Mouse (Mus musculus) neutrophil, adult 5-6 weeks (primary cell): ENCODE results near the gene Rin2. TPM values are rescaled to one million over a fixed set of nuclear protein-coding genes. Genes with fewer than 3 reads are reported as not detected.

Source experiments
- ATAC-seq: fragments of 151-379, 151-347 bp; 2 replicates; pipeline ENCODE4 v1.8.0; 2017; ENCODE audit warnings: mild to moderate bottlenecking, moderate TSS enrichment; ENCODE audit not compliant: insufficient number of reproducible peaks, poor library complexity, low FRiP score, severe bottlenecking; ENCODE audit errors: extremely low read depth
- total RNA-seq: library from RNA; stranded (forward); fragments of 200-1000 nt; gene quantifications from 2 replicates; pipeline ENCODE4 v1.2.3, GENCODE M21; 2017

Gene Rin2
- total RNA-seq, 1 experiment from 2014 or later: 21.3 TPM

DNA sequence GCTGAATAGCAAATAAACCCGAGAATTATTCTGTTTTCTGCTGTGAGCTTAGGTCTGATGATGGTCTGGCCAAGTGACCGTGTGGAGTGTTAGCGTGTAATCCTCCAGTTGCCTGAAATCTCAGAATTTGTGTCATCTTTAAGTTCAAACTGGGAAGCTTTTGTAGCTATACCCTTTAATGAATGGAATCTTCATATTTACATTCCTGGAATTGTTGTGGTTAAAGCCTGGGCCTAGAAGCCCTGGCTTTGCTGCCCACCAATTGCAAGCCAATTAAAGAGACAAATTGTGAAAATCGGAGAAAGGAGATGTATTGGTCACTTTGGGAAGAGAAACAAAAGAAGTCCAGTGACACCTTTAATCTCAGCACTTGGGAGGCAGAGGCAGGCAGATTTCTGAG, 6.6 kb downstream of the Rin2 start:
- no peak for ATAC-seq

DNA sequence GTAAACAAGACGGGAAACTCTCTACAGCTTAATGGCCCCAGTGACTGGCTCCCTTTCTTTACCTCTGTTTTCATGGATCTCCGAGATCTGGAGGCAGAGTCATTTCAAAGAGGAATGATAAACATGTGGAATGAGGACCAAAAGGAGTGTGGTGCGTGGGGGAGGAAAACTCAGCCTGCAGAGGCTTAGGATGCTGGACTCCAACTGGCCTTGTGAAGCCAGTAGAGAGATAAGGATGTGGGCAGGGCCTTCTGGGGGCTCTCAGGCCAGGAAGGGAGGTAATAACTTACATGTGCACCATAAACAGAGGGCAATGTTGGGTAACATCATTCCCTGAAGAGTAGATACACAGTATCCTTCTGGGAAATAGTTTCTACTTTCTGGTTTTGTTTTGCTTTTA, 7.9 kb downstream of the Rin2 start:
- no peak for ATAC-seq

DNA sequence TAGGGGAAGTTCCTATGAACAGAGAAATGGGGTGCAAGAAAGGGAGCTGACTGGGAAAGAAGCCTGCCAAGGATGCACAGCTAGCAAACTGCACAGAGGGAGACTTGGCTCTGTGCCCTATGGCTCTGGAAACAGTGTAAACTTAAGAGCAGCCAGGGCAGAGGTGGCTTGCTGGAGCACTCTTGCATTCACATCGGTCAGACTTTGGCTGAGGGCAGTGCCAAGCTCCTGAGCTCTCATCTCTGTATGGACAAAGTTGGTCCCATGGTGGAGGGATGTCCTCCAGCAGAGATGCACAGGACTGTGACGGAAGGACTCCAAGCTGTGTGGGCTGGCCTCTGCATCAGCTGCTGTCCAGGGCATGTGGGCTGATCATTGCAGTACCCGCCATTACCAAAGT, 8.5 kb downstream of the Rin2 start:
- no peak for ATAC-seq

DNA sequence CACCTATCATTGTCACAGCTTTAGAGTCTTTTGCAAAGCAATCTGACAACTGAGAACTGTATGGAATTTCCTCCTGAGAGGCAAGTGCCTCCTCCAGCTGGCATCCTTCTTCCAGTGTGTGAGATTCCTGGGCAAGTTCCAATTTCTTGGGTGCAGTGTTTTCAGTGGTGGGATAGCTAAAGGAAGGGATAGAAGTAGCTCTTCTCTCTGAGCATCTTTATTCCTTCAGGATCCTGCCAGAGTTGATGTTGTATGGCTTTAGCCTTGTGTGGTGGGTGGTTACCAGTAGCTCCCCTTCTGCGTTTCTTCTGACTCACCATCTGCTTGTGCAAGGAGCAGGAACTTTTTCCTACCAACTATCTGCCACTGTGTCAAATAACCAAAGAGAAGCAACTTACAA, 9.1 kb downstream of the Rin2 start:
- no peak for ATAC-seq

- no peak for ATAC-seq
Measured at GRCm38 (mm10) chr2:145684891-145685290, 9.9 kb downstream of the Rin2 start.

GRCm38 (mm10) chr2:145686017-145686416, 11.0 kb downstream of the Rin2 start:
- ATAC-seq: no peak

GRCm38 (mm10) chr2:145691367-145692009, 16.5 kb downstream of the Rin2 start:
- ATAC-seq: no peak

DNA sequence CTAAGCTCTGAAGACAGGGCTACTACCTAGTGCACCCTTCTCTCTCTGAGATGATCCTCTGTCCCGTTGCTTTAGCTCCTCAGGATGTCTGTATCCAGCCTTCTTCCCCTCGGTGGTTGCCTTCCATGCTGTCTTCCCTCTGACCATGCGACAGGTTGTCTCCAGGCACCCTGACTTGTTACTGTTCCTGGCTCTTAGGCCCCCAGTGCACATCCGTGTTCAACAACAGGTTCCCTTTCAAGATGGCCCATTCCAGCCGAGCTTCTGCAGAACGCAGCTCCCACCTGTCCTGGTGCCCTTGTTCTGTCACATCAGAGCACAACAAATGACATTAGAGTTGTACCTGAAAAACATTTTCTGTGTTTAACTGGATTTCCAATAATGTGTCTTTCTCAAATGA, 22.1 kb downstream of the Rin2 start:
- ATAC-seq: no peak

DNA sequence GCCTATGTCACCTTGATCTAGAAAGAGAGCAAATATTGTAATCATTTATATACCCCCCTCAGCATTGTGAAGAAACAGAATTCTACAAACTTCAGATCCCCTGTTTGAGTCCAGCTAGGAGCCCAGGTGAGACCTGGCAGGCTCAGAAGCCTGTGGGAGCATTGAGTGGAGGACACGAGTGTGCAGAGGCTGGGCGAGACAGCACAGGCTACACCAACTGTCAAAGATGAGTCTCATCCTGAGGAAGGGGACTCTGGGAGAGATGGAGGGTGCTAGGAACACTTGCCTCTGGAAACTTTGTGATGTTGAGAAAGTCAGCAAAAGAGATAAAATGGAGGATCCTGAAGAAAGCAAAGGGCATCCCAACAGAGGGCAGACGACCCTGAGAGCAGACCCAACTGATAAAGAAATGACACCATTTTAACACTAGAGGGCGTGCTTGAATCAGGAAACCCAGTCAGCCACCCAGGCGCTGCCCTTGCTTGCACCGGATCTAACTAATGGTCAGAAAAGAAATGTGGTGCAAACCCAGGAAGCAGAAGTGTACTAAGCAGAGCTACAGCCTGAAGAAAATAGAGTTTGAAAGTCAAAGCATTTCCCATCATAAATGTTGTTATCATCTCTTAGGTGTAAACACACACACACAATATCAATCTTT, 24.5 kb downstream of the Rin2 start:
- no peak for ATAC-seq

DNA sequence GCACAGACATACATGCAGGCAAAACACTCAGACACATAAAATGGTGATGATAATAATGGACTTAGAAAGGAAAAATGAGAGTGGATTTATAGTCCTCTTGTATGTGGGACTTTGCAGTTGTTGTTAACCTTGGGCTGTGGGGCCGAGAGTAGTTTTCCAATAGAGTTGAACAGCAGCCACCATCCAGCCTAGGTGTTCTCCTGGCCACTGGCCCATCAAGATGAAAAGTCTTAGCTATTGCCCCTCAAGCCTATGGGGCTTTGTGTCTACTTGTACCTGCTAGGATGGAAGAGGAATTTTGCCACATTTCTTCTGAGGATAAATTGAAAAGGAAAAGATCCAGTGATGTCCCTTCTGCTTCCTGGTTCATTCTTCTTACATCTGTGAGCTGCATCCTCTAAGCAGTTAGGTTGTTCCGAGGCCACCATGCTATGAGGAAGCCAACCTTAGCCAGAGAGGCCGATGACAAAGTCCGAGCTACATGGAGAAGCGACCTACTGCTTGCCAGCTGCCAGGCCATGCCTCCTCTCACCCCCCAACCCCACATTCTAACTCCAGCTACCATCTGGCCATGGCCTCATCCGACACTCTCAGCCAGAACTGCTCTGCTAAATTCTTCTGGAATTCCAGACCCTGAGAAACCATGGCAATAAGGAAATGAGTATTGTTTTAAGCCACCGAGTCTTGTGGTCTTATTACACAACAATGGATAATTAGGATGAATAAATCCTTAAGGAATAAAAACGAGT, 25.4 kb downstream of the Rin2 start:
- no peak for ATAC-seq

DNA sequence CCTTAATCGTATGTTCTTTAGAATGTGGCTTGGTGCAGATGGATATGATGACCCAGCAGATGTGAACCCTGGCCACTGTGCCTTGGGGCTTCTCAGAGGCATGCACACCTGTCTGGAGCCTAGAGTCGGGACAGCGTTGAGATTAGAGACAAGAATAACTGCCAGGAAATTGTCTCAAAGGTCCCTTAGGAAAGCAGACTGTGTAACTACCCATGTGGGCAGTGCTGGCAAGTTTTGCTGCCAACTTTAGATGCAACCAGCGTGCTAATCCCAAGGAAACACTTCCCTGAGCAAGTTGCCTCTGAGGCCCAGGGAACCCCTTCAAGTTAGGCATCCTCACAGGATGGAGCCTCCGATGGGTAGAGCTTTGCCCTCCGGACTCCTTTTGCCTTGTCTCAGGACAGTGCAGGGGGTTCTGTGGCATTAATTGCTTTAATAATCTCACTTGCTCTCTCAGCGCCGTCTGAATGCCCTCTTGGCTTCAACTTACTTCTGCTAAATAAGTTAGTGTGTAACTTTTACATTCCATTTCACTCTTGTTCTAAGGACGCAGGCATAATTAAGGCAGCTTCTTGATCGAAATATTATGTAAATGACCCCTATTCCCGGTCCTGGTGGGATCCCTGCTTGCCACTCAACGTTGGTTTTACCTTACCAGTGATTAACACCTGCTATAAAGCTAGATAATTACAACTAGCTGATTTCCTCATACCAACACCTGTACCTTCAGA, 26.8 kb downstream of the Rin2 start:
- ATAC-seq: no peak

DNA sequence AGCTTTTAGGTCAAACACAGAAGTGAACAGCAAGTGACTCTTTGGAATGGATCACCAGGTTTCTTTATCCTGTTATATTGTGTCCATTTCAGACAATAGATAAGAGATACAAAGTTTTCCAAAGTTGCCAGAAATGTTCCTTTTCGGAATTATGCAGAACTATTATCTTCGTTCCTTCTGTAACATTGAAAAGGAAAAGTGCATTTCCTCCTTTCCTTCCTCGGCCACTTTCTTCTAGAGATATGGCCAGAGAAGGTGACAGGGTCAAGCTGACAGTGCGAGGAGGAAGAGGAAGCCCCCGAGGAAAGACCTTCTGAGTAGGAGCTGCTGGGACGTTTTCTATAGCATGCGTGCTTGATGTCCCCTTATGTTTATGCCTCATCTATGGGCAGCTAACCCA, 29.7 kb downstream of the Rin2 start:
- no peak for ATAC-seq

DNA sequence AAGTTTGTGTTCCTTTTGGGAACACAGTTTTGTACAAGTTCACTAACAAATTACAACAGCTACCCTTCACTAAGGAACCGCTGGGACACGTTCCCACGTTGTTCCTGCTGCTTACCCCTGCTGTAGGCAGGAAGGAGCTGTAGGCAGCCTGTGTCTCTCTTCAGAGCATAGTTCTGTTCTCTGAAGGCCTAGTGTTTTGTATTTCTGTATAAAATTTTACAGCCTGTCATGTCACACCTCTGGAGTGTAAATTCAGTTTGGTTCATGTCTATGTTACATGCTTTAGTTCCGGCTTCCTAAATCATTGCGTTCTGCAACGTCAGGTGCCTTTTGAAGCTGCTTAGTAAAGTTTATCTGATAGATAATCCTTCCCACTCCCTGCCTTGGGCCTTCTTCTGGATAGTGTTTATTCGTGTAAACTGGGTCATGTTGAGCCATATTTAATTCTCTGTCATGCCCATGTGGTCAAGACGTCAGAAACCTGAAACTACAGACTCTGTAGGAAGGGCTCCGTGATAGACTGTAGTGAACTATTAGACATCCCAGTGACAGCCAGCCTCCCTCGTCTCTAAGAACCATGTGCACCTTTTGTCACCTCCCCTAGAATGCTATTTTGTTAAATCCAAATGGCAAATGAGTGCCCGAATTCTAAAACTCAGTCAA, 34.8 kb downstream of the Rin2 start:
- ATAC-seq: no peak

DNA sequence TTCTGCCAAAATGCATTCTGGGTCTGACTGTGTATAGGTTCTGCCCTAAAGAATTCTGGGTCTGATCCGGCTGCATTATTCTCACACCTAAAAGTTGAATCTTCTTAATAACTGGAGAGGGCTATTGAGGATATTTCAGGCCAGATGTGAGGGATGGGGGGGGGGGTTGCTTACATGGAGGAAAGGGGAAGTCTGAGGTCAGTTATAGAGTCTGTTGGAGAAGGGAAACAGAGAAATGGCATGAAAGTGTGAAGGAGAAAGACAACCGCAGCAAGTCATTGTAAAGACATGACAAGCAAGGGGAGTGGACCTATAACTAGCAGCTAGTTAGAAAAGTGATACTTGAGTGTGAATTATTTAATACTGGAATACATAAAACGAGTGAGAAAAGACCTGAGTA, 36.5 kb downstream of the Rin2 start:
- ATAC-seq: no peak

- ATAC-seq: no peak
Measured at GRCm38 (mm10) chr2:145712026-145712425, 37.0 kb downstream of the Rin2 start.

- no peak for ATAC-seq
Measured at GRCm38 (mm10) chr2:145717539-145717938, 42.5 kb downstream of the Rin2 start.

- ATAC-seq: no peak
Measured at GRCm38 (mm10) chr2:145718624-145719183, 43.7 kb downstream of the Rin2 start.

GRCm38 (mm10) chr2:145720157-145720556, 45.1 kb downstream of the Rin2 start:
- no peak for ATAC-seq

DNA sequence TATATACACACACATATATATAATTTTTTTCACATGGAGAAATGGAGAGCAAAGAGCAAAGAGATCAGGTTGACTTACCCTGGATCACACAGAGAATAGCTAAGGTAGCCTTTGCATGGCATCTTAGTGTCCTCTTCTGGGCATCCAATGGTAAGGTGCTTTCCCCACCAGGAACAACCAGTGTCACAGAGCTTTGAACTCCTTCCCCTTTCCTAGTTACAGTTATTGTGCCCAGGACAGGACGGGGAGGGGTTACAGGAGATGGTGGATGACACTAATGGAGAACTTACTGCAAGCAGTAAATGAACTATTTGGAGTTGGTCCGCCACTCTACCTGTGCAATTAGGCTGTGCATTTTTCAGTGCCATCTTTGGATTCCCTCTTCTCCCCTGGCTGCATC, 45.7 kb downstream of the Rin2 start:
- ATAC-seq: no peak
